Mouse (Mus musculus) heart, embryonic 10.5 days (tissue): ENCODE measurements around the gene Pds5b. TPM values are rescaled to one million over a fixed set of nuclear protein-coding genes. Genes with fewer than 3 reads are reported as not detected.
A peak's percentile ranks its signal among the peaks of the same experiment; 100 is the strongest.
"Not testable (repeated sequence)": the region's sequence is repeated elsewhere in the genome, so short reads cannot be mapped to it uniquely, and the experiment has no call there.

Experiments
- DNase-seq: peaks from one replicate; pipeline ENCODE4 v3.0.0-alpha.2; 2017; ENCODE audit warnings: low spot score
- H3K27ac ChIP-seq: fragments of 300-500 bp; sonication (generic); 2 replicates; pipeline ENCODE4 v1.5.1; 2016; ENCODE audit warnings: mild to moderate bottlenecking
- H3K27me3 ChIP-seq: fragments of 300-500 bp; sonication (generic); 2 replicates; pipeline ENCODE4 v1.6.1; 2016; ENCODE audit warnings: mild to moderate bottlenecking; ENCODE audit not compliant: poor library complexity, insufficient read depth, severe bottlenecking
- H3K36me3 ChIP-seq: fragments of 300-500 bp; sonication (generic); 2 replicates; pipeline ENCODE4 v1.6.1; 2016; ENCODE audit warnings: mild to moderate bottlenecking, moderate library complexity
- H3K4me1 ChIP-seq: fragments of 300-500 bp; sonication (generic); 2 replicates; pipeline ENCODE4 v1.6.1; 2016; ENCODE audit warnings: mild to moderate bottlenecking
- H3K4me3 ChIP-seq: fragments of 300-500 bp; sonication (generic); 2 replicates; pipeline ENCODE4 v1.5.1; 2016; ENCODE audit warnings: mild to moderate bottlenecking, moderate library complexity
- H3K9me3 ChIP-seq: fragments of 300-500 bp; sonication (generic); 2 replicates; pipeline ENCODE4 v1.6.1; 2016; ENCODE audit warnings: mild to moderate bottlenecking, moderate library complexity
- WGBS: fragments of 180-500 bp; shearing (Covaris S2); methylation state at CpG from one replicate; pipeline ENCODE4 v1.1.7; 2016; 5-methylcytosine and 5-hydroxymethylcytosine counted together
- polyA plus RNA-seq: library from polyadenylated mRNA; unstranded; fragments of >200 nt; fragmentation: Nextera tagmentation; extraction: Ambion mirVana; gene quantifications from 2 replicates; pipeline ENCODE4 v1.2.1, GENCODE M21; 2016

Gene Pds5b
- polyA plus RNA-seq, 1 experiment from 2014 or later = 26.8 TPM

DNA sequence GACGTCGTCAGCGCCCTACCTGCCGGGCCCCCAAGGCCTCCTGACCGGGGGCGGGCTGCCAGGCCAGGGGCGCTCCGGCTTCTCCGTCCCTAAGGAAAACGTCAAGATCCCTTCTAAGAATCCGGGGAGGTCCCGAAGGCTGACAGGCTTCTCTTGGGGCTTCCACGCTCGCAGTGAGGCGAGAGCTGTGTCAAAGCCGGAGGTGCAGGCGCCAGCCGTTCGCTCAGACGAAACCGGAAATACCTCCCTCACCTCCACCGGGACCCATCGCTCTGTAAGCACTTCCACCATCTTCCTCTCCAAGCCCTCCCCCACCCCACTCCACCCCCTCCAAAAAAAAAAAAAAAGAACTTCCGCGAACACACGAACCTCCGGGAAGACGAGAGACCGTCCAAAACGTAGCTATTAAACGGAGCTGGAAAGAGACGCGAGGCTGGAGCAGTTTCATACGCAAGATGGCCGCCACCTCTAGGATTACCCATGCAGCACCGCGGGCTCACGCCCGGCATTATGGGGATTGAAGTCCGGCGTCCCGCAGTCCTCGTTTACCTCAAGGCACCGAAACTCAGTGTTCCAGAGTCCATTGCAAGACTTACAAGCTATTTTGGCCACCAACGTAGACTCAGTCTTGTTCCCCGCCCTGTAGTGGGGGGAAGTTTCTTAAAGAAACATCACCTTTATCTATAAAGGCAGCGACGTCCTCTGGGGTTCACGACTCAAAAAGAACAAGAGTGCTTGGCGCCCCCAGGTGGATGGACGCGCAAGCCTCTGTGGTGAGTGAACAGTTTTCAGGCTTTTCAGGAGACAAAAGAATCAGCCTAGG lies 8.2 kb upstream of the Pds5b start:
- no peaks in the 10 kb centered on the region for H3K9me3 ChIP-seq
- peaks cover 20% of the 10 kb centered on the region for H3K36me3 ChIP-seq
- WGBS = under 1% methylated on average over 52 of the region's 52 CpGs
- peak overlapping the region; percentile 96 for H3K4me3 ChIP-seq
- peak; percentile 98 for DNase-seq
- 0 out of 2 replicates have a peak, but pooled peaks cover 5% of the 10 kb centered on the region for H3K4me1 ChIP-seq
- peak overlapping the region; percentile 96 for H3K27ac ChIP-seq
- H3K27me3 ChIP-seq = no peaks in the 10 kb centered on the region

GRCm38 (mm10) chr5:150666133-150666739 lies 7.3 kb upstream of the Pds5b start, which contains the start of gene N4bp2l2:
N4bp2l2 (minus strand) TSS chr5:150666183.
- not testable (repeated sequence) for DNase-seq

DNA sequence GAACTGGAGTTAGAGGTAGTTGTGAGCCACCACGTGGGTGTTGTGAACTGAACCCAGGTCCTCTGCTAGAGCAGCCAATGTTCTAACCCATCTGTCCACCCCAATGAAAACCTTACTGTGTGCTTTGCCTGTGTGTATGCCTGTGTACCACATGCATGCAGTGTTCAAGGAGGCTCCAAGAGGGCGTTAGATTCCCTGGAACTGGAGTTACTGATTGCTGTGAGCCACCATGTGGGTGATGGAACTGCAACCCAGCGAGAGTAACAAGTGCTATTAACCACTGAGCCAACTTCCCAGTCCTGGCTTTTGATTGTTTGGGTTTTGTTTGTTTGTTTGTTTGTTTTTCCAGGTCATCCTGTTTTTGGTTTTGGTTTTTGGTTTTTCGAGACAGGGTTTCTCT lies 4.8 kb upstream of the Pds5b start:
- H3K36me3 ChIP-seq = no peaks in the 10 kb centered on the region
- 0 out of 2 replicates have a peak, but pooled peaks cover 4% of the 10 kb centered on the region for H3K4me1 ChIP-seq
- H3K9me3 ChIP-seq = no peaks in the 10 kb centered on the region
- no peak for DNase-seq
- H3K27me3 ChIP-seq = no peaks in the 10 kb centered on the region
- H3K4me3 ChIP-seq = no peak overlapping the region
- WGBS = 59% methylated on average over 4 of the region's 4 CpGs
- no peak overlapping the region for H3K27ac ChIP-seq

More at GRCm38 (mm10) chr5:150666133-150666739, 7.3 kb upstream of the Pds5b start, which contains the start of gene N4bp2l2:
- not testable (repeated sequence) for H3K27me3 ChIP-seq, H3K9me3 ChIP-seq, H3K4me1 ChIP-seq
- WGBS = 91% methylated on average over 9 of the region's 9 CpGs
- Histone ChIP-seq H3K4me3 (peak within 1 kb of the TSS; percentile 96), H3K27ac (peak within 1 kb of the TSS; percentile 96), H3K36me3 (peaks cover 11% of the 10 kb centered on the region)

GRCm38 (mm10) chr5:150672343-150672742 lies 1.2 kb upstream of the Pds5b start:
- DNase-seq = no peak
- H3K27me3 ChIP-seq = no peaks in the 10 kb centered on the region
- H3K4me3 ChIP-seq = no peak overlapping the region
- H3K36me3 ChIP-seq = no peaks in the 10 kb centered on the region
- H3K9me3 ChIP-seq = no peaks in the 10 kb centered on the region
- no peak overlapping the region for H3K27ac ChIP-seq
- H3K4me1 ChIP-seq = peaks cover 8% of the 10 kb centered on the region; the same call in 1 of the 2 replicates
- WGBS = 89% methylated on average over 7 of the region's 7 CpGs

- WGBS = under 1% methylated on average over 46 of the region's 91 CpGs
- DNase-seq = peak; percentile 79
- Histone ChIP-seq H3K4me3 (peak overlapping the region; percentile 93), H3K9me3 (no peaks in the 10 kb centered on the region), H3K36me3 (no peaks in the 10 kb centered on the region), H3K4me1 (peaks cover 8% of the 10 kb centered on the region; the same call in 1 of the 2 replicates), H3K27me3 (no peaks in the 10 kb centered on the region), H3K27ac (peak overlapping the region; percentile 99)
These were observed 512 bp downstream of the Pds5b start for GRCm38 (mm10) chr5:150673880-150674621.

- H3K4me1 ChIP-seq = peaks cover 8% of the 10 kb centered on the region; the same call in 1 of the 2 replicates
- H3K27ac ChIP-seq = peak overlapping the region; percentile 99
- H3K27me3 ChIP-seq = no peaks in the 10 kb centered on the region
- no peaks in the 10 kb centered on the region for H3K36me3 ChIP-seq
- H3K4me3 ChIP-seq = peak overlapping the region; percentile 93
- WGBS = 51% methylated on average over 6 of the region's 6 CpGs
- no peaks in the 10 kb centered on the region for H3K9me3 ChIP-seq
- DNase-seq = no peak
These were observed 1.3 kb downstream of the Pds5b start for GRCm38 (mm10) chr5:150674866-150675265.

DNA sequence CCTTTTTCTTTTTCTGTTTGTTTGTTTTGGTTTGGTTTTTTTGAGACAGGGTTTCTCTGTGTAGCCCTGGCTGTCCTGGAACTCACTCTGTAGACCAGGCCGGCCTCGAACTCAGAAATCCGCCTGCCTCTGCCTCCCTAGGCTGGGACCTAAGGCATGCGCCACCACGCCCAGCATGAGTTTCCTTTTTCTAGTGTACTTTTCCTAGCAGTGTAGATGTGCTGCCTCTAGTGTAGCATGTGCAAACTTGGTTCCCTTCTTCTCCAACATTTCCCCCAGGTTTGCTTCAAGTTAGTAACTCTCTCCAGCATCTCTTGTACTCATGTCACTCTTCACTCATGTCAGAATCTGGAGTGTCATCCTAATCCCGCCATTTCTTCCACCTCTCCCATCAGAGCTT lies 9.3 kb downstream of the Pds5b start:
- not testable (repeated sequence) for DNase-seq, H3K4me3 ChIP-seq, H3K27me3 ChIP-seq, H3K36me3 ChIP-seq, H3K9me3 ChIP-seq, H3K4me1 ChIP-seq, H3K27ac ChIP-seq
- 91% methylated on average over 6 of the region's 6 CpGs for WGBS

DNA sequence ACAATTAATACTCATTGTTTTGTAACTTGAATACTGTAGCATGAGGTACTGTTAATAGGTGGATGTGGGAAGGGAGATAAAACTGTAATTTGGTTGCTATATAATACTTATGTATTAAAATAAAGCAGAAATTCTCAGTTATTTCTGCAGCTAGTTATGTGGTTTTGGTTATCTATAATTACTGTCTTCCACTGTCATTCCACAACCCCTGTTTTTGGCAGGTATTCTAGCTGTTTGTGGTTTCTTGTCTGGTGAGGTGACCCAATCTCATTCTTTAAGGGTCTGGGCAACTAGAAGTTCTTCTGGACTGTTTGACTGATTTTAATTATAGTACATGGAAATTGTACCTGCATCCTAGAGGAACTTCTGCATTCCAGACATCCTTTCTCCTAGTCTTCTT lies 17.1 kb downstream of the Pds5b start:
- DNase-seq = no peak
- Histone ChIP-seq H3K27ac (no peak overlapping the region), H3K9me3 (no peaks in the 10 kb centered on the region)

GRCm38 (mm10) chr5:150693277-150693676 lies 19.7 kb downstream of the Pds5b start:
- WGBS = 91% methylated on average over 2 of the region's 2 CpGs
- DNase-seq = no peak

More for the DNA sequence above, 17.1 kb downstream of the Pds5b start:
- H3K27me3 ChIP-seq = no peaks in the 10 kb centered on the region
- no peak overlapping the region for H3K4me3 ChIP-seq
- no peaks in the 10 kb centered on the region for H3K4me1 ChIP-seq
- peaks cover 7% of the 10 kb centered on the region for H3K36me3 ChIP-seq

DNA sequence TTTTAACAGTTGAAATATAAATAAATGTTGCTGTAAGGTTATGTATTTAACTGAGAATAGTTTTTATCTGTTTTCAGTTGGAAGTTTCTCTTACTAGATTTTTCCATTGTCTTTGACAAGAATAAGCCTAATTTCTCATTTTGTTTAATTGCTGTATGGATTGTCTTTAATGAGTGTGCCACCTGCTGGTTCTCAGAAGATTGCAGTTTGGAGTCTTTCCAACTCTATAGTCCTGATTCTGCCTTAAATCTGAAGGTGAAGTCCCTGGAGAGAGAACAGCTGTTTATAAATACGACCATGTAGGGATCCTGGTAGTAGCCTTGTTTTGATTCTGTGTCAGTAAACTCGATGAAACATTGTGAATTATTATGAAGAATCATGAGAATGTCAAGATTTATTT lies 29.2 kb downstream of the Pds5b start:
- Histone ChIP-seq H3K36me3 (0 out of 2 replicates have a peak, but pooled peaks cover 3% of the 10 kb centered on the region), H3K4me3 (no peak overlapping the region), H3K27me3 (no peaks in the 10 kb centered on the region), H3K9me3 (no peaks in the 10 kb centered on the region), H3K27ac (no peak overlapping the region), H3K4me1 (peaks cover 8% of the 10 kb centered on the region; the same call in 1 of the 2 replicates)
- WGBS = 72% methylated on average over 2 of the region's 2 CpGs
- DNase-seq = no peak

More at GRCm38 (mm10) chr5:150693277-150693676, 19.7 kb downstream of the Pds5b start:
- no peak overlapping the region for H3K4me3 ChIP-seq
- peaks cover 10% of the 10 kb centered on the region for H3K36me3 ChIP-seq
- no peaks in the 10 kb centered on the region for H3K27me3 ChIP-seq
- no peak overlapping the region for H3K27ac ChIP-seq
- H3K4me1 ChIP-seq = no peaks in the 10 kb centered on the region
- H3K9me3 ChIP-seq = no peaks in the 10 kb centered on the region

- DNase-seq, H3K9me3 ChIP-seq, H3K36me3 ChIP-seq, H3K4me3 ChIP-seq, H3K27me3 ChIP-seq, H3K27ac ChIP-seq: not testable (repeated sequence)
- H3K4me1 ChIP-seq = peaks cover 25% of the 10 kb centered on the region
- WGBS = 80% methylated on average over 1 of the region's 1 CpGs
These were observed 33.1 kb downstream of the Pds5b start for GRCm38 (mm10) chr5:150706651-150707050.

GRCm38 (mm10) chr5:150707181-150707580 lies 33.6 kb downstream of the Pds5b start:
- H3K27me3 ChIP-seq, H3K4me3 ChIP-seq, H3K27ac ChIP-seq, H3K9me3 ChIP-seq, H3K36me3 ChIP-seq, DNase-seq: not testable (repeated sequence)
- peaks cover 25% of the 10 kb centered on the region for H3K4me1 ChIP-seq
- WGBS = 88% methylated on average over 3 of the region's 3 CpGs
